Mouse (Mus musculus): ENCODE results near the gene Arl3.
A peak's percentile ranks its signal among the peaks of the same experiment; 100 is the strongest.
"Not testable (repeated sequence)": the region's sequence is repeated elsewhere in the genome, so short reads cannot be mapped to it uniquely, and the experiment has no call there.

Gene Arl3

DNA sequence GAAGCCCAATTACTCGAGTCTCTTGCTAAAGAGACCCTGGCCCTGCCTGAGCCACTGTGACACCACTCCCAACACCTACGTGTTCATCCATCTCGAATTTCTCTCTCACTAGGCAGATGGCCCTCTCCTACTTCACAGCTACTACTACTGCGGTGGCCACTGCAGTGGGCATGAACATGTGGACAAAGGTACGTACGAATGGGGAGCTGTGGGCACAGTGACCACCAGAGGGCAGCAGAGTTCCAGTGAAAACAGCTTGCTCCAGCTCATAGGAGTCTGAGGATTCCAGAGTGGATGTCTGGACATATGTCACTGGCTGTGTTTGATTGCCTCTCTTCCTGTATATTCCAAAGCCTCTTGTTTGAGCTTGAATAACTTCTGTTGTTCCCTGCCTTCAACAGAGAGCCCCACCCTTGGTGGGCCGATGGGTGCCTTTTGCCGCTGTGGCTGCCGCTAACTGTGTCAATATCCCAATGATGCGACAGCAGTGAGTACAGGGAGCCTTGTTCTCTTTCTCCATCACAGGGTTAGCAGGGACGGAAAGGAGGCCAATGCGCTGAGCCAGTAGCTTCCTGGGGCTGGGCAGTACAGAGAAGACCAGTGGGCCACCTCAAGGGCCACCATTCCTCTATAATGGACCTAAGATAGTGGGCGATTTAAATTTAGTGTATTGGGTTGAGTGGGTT, 15.0 kb upstream of the Arl3 start:
- DNase-seq, result peak; percentile 88 to 94

DNA sequence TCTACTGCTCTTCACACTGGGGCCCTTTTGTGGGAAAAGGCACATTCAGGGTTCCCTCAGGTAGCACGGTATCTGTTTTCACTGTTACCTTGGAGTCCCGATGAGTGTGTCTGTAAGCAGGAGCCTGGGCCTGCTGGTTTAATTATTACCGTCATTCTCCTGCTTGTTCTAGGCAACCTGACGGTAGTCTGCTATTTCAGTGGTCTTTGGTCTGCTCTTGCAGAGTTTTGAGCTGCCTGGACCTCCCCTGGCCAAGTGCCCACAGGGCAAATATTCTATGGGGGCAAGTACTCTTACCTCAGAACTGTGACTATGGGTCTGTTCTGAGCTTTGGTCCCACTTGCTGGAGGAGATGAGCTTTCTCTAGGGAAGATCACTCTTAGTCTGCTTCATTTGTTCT, 2.2 kb upstream of the Arl3 start:
- DNase-seq, result no peak

DNA sequence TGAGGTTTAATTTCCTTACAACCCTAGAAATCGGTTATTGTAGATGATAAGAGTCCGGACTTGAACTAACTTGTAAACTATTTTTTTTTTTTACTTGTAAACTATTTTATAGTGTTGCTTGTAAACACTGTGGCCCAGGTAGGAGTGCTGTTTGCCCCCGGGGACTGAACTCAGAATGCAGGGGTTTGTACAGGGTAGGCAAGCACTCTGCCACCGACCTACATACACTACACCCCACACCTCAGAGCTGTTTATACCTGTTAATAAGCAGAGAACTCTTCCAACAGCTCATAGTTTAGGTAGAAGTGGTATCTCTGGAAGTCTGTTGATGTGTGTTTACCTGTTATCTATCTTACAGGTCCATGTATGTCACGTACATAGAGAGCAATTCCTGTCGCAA, 992 bp upstream of the Arl3 start:
- no peak for DNase-seq

DNA sequence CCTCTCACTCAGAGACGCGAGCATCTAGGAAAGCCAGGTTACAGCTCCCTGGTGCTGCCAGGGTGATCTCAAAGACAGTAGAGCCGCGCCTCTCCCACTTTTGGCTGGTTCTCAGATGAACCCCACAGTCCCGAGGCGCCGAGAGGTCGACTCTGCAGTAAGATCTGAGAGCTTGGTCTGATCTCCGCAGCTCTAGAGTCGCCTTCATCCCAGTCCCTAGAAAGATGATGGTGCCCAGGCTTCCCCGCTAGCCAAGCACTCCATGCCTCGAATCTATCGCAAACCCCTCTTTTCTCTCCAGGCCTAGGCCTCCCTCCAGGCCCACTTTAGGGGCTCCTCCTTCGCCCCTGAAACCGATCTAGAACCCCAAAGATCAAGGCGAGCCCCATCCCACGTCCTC, 450 bp downstream of the Arl3 start:
- DNase-seq, result no peak

DNA sequence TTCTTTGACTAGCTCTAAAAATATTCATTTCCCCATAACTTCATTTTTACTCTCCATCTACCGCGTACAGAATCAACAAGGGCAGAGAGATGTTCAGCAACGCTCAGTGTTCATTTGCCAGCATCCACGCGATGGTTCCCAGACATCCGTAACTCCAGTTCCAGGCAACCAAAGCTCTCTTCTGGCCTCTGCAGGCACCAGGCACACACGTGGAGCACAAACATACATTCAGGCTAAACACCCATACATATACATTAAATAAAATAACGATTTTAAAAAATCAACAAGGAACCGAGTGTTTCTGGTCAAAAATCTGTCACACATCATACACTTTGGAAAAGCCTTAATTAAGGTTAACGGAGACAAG, 1.1 kb downstream of the Arl3 start:
- DNase-seq, result peak; percentile 27 to 30

DNA sequence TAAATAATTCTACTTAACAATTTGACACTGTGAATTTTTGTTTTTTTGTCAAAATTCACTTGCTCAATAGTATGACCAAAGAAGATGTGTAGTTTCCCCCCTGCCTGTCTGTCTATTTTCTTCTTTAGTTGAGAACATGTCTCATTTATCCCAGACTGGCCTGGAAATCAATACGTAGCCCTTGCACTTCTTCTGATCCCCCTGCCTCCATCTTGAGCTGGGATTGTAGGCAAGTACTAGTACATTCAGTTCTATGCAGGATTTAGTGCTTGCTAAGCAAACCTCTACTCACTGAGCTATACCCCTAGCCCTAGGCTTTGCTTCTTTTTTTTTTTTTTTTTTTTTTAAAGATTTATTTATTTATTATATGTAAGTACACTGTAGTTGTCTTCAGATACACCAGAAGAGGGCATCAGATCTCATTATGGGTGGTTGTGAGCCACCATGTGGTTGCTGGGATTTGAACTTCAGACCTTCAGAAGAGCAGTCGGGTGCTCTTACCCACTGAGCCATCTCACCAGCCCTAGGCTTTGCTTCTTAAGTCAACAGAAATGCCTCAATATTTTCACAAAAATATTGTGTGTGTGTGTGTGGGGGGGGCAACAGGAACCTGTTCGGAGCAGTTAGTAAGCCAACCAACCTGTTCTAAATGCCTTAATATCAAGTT, 1.7 kb downstream of the Arl3 start:
- not testable (repeated sequence) for DNase-seq

DNA sequence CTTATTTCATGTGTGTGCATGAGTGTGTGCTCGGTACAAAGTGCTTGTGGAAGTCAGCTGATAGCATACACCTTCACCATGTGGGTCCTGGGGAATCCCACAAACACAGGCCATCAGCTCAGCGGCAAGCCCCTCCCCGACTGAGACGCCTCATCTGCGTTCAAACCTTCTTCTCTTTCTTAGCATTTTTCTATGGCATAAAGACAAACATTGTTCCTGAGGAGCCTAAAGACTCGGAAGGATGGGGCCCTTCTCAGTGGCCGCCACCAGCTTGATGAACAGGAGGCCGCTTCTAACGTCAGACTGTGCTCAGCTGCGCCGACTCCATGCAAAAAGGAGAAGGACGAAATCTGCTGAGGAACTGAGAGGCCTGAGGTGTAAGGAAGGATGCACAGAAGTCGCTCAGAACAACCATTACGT, 8.9 kb downstream of the Arl3 start:
- peak; percentile 29 to 39 for DNase-seq

DNA sequence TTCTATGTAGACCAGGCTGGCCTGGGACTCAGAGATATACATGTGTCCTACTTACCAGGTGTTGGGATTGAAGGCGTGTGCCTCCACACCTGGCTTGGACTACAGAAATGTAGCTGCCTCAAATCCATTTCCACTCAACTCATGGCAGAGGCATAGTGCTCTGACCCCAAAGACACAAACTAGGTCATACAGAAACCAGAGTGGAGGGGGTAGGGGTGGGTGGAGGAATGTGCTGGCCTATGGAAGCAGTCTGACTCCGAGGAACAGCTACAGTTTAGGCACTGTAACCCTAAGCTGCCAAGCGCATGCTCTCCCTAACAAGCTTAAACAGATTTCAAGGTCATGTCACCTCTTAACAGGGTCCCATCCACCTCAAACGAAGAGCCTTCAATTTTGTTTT, 9.4 kb downstream of the Arl3 start:
- DNase-seq, result no peak

DNA sequence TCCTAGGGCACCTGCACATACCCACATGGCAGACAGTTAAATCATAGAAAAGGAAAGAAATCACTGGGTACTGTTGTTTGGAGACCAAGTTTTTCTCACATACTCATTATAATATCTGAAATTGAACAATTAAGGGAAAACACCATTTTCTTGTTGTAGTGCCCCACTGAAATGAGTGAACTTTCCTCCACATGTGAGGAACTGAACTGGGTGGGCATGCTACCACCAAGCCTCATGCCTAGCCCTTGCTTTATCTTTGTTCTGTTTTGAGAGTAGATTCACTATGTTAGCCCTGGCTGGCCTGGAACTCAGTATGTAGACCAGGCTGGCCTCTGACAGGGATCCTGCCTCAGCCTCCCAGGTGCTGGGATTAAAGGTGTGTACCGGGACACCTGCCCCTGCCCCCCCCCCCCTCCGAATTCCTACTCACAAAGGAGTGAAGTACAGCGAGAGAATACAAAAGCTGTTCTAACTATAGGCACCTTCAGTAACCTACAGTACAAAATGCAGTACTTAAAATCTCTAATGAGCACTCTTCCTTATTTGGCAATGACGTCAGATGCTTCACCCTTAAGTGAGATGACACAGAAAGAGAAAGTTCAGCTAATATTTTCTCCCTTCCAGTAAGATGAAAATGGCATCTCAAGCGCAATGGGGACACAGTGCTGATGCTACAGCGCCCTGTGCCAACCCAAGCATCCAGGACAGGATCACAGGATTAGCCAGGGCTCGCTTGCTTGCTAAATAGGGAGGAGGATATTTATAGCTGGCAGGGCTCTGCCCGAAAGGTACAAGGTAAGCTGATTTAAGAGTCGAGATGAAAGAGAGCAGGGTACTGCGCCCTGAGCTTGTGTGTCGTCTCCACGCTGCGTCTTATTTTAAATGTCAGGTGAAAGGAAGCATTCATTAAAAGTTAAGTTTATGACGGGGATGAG, 10.2 kb downstream of the Arl3 start:
- DNase-seq, result peak; percentile 72 to 81

DNA sequence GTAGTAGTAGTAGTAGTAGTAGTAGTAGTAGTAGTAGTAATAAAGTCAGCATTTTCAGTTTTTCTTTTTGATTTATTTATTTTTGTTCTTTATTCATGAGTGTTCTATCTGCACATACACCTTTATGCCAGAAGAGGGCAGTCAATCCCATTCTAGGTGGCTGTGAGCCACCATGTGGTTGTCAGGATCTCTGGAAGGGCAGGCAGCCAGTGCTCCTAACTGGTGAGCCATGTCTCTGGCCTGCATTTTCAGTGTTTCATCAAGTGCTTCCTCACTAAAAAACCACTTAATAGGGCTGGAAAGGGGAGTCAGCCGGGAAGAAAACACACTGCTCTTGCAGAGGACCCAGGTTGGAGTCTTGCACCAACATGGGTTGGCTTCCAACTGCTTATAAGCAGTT, 10.9 kb downstream of the Arl3 start:
- DNase-seq, result peak; percentile 77 to 83

DNA sequence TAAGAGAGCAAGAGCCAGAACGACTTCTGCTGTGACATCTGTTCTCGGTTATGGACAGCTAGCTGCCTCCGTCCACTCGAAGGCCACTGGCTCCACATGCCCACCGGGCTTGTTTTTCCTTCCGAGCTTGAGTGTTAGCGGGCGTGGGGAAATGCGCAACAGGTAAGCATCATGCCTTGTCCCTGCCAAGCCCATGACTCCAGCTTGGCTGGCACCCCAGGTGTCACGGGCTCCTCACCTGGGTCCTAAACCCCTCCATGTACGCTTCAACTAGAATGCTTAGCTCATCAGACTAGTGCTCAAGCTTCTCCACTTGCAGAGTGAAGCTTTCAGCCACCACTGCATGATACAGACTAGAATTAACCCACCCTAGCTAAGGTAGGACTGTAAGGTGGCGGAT, 14.4 kb downstream of the Arl3 start:
- DNase-seq, result peak; percentile 75 to 83

DNA sequence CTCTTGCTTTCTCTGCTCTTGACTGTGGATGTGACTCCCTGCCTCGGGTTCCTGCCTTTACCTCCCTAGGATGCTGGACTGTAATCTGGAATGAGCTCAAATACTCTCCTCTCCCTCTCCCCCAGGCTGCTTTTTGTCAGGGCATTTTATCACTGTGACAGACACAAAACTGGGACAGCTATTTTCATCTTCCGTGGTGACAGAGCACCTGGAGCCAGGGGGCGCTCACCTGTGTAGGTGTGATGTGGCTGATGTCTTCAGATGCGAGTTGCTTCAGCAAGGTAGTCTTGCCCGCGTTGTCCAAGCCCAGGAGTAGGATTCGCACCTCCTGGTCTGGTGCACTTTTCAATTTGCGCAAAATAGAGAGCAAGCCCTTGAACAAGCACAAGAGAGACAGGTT, 15.0 kb downstream of the Arl3 start:
- DNase-seq, result no peak

DNA sequence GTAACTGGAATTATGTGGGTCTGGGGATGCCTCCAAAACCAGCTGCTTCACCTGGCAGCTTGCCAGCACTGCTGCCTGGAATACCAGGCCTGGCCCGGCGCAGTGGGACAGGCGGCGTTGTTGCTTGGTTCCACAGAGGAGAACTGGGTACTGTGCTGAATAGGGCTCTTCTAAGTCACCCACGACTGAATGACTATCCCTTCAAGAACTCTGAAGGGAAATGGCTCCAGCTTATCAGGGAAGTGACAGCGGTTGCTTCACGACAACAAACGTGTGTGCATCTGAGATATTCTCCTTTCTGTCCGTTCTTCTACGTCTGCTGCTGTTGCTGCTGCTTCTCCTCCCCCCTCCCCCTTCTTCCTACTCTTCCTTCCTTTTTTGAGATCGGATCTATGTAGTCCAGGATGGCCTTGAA, 19.4 kb downstream of the Arl3 start:
- DNase-seq, result peak in 1 of 2 experiments; percentile 53

DNA sequence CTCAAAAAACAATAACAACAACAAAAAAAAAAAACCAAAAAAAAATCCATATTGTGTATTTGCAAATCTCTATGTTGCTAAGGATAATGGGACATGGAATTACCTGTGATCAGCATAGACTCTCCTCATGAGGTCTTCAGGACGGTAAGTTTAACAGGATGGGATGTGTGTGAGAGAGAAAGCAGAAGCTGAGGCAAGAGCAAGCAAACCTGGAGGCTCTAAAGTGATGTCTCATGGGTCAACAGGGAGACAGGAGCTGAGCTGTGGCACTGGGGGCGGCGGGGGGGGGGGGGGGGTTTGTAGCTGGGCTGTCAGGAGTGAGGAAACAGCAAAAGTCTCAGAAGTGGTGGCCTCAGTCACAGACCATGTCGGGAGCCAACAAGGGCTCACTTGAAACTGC, 20.5 kb downstream of the Arl3 start:
- no peak for DNase-seq

DNA sequence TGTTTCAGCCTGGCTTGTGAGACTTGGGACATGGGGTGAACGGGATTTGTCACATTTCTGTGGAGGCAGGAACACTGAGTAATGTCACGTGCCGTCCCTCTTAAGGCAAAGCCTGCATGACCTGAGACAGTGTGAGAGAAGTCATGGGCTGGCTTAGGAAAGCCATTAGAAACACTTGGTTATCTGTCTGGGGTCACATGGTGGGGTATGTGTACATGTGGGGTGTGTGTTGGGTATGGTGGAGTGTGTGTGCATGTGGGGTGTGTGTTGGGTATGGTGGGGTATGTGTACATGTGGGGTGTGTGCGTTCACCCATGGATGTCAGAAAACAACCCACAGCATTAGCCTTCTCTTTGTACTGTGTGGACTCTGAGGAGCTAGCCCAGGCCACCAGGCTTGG, 22.6 kb downstream of the Arl3 start:
- DNase-seq, result no peak

DNA sequence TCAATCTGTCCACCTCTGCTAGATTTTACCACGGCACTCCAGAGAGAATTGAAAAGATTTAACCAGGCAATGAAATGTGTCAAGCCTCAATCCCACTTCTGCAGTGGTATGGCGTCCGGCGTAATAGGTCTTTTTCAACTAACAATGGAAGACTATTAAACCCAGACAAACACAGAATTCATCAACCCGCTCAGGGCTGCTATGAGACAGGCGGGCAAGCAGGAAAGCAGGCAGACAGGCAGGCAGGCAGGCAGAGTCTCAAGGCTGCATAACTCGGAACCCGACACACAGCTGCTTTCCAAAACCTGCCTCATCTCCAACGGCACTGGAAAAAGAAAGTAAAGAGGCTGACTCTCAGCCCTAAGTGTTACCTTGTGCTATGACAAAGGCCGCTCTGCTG, 24.9 kb downstream of the Arl3 start:
- DNase-seq, result no peak

DNA sequence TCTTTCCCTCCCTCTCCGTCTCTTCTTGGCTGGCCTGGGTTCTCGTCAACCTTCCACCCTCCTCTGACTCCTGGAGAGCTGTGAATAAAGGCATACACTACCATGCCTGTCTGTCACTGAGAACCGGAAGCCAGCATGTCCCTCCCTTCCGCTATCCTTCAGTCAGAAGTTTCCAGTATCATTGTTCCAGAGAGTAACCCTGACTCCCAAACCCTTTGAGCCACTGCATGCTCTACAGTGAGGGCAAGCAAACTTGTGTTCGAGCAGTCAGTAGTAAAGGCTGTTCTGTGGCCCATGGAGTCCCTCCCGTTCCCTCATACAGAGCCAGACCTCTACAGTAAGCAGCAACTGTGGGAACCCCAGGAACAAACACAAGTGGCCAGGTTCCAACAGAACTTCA, 25.4 kb downstream of the Arl3 start:
- DNase-seq, result no peak

DNA sequence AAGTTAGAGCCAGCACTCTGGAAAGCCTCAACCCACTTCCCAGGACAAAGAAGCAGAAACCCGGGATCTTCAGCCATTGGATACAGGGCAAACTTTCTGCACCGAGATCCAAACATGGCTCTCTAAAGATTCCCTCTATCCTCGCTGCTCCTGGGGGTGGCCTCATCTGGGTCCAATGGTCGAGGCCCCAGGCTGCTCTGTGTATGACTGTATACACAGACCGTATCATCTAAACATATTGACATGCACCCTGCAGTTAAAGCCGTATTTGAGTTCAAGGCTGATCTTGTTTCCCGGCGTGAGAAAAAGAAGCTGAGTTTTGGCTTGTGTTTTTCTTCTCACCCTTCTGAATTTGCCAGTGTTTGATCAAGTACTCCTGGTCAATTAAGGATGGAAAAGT, 30.2 kb downstream of the Arl3 start:
- no peak for DNase-seq

DNA sequence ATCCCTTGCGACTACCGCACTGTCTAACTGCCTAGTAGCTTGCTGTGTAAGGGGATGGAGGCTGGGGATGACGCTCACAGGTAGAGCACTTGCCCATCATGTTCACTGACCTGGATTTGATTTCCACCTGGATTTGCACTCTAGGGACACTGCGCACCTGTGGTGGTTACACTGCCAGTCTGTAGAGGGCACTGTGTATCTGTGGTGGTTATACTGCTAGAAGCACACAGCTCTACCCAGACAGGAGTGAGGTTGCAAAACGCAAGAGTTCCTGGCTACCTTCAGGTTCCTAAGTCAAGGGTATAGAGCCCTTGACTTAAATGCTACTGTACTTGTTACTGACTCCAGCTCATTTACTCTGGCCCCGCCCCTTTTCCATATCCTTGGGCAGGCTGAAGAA, 34.8 kb downstream of the Arl3 start:
- DNase-seq, result peak in 1 of 2 experiments; percentile 11

DNA sequence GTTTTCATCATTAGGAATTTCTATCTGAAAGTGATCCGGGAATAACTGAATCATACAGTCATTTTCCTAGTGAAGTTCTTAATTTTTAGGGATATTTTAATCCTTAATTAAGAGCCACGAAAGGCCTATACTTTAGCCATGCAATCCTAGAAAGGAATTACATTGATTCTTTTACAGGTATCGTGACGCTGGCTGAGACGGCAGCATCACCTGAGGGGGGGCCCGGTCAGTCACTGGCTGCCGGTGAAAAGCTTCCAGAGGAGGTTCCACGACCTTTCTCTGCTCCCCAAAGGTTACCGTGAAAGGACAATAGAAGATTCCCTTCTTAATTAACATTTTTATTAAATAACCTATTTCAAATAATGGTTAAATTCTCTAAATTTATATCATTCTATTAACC, 35.6 kb downstream of the Arl3 start:
- DNase-seq, result no peak

DNA sequence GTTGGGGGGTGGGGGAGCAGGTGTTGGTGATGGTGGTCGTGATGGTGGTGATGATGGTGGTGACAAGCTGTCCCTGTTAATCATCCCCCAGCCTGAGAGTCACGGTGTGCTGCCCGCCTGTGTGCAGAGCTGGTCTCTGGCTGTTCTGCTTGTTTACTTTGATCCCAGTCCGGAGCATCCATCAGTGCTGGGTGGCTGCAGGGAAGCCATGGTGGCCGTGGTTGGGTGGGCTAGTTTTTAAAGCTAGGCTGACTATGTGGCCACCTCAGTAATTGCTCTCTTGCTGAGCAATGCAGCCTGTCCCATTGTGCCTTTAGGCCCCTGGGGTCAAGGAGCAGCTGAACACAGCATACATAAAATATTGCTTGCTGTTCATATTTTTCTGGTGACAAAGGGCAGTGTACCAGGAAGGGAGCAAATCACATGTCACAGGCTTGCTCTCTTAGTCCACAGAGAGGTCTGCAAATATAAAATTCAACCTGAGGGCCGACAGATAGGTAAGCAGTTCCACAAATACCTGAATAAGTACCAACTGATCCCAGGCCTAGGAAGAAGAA, 38.4 kb downstream of the Arl3 start:
- DNase-seq, result peak in 1 of 2 experiments; percentile 2

DNA sequence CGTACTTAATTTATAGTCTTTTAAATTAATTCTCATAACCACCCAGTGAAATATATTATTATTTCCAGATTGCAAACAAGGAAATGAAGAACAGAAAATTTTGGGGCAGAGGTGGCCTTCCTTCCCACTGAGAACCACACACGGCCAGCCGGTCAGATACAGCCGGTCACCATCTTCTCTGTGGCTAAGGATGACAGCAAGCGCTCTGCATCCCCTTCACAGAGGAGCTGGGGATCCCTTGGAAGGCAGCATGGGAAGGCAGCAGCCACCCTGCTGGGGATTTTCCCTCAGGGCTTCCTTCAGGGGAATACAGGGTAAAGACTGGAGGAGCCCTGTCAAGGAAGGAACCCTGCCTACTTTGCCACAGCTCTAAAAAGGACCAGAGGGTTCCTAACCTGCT, 39.5 kb downstream of the Arl3 start:
- DNase-seq, result peak in 1 of 2 experiments; percentile 3

DNA sequence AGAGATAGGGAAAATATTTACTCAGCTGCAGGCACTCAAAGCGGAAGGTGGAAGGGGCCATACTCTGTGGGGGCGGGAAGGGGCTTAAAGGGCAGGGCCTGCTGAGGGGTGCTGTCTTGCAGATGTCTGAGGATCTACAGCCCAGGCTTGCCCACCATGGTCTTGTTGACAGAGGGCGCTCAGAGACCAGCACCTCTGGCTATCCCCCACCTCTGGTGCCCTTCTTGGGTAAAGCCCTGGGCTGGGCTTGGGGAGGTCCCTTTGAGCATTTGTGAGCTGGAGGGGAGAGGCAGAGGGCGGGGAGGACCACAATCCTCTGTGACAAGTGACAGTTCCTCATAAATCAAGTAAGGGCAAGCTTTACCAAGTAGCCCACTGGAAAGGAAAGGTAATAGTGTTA, 39.9 kb downstream of the Arl3 start:
- peak in 1 of 2 experiments; percentile 9 for DNase-seq
